Mouse (Mus musculus) granulocyte monocyte progenitor cell, adult 5-6 weeks (primary cell): ENCODE results near the gene Sfswap. TPM values are rescaled to one million over a fixed set of nuclear protein-coding genes. Genes with fewer than 3 reads are reported as not detected.
A peak's percentile ranks its signal among the peaks of the same experiment; 100 is the strongest.
"Not testable (repeated sequence)": the region's sequence is repeated elsewhere in the genome, so short reads cannot be mapped to it uniquely, and the experiment has no call there.

Source experiments
- ATAC-seq: replicated peaks from 2 replicates; pipeline ENCODE4 v1.8.0; 2016; ENCODE audit warnings: mild to moderate bottlenecking, moderate TSS enrichment, inconsistent platforms; ENCODE audit not compliant: poor library complexity, severe bottlenecking
- total RNA-seq, 2 experiments: library from RNA; stranded (forward) in 1 of 2; stranded (reverse) in 1 of 2; fragments of 200-712, 200-1000 nt in 1 of 2; fragments of >200 nt in 1 of 2; fragmentation: Nextera tagmentation in 1 of 2; gene quantifications; 2 replicates each; pipeline ENCODE4 v1.2.3; 2014 to 2017

The Sfswap gene
- total RNA-seq, 2 experiments from 2014 or later: 72.7 to 87.2 TPM

GRCm38 (mm10) chr5:129583761-129584582 lies 83.0 kb downstream of the Sfswap start, which contains the start of gene Mmp17:
Mmp17 (plus strand) TSS chr5:129584169.
- ATAC-seq: peak; percentile 72

GRCm38 (mm10) chr5:129584583-129585541 lies 83.8 kb downstream of the Sfswap start:
- no peak for ATAC-seq

- peak; percentile 72 for ATAC-seq
Measured at GRCm38 (mm10) chr5:129586016-129586415, 85.0 kb downstream of the Sfswap start.

GRCm38 (mm10) chr5:129586471-129586870 lies 85.5 kb downstream of the Sfswap start:
- ATAC-seq: peak; percentile 5; the same call in 1 of the 2 replicates

- no peak for ATAC-seq
Measured at GRCm38 (mm10) chr5:129590915-129591314, 89.9 kb downstream of the Sfswap start.

GRCm38 (mm10) chr5:129594116-129595114 lies 93.4 kb downstream of the Sfswap start:
- ATAC-seq: peak; percentile 89

GRCm38 (mm10) chr5:129602071-129602487 lies 101.1 kb downstream of the Sfswap start:
- peak; percentile 49; the same call in 1 of the 2 replicates for ATAC-seq

- no peak for ATAC-seq
Measured at GRCm38 (mm10) chr5:129607476-129607875, 106.5 kb downstream of the Sfswap start.

GRCm38 (mm10) chr5:129611060-129611459 lies 110.0 kb downstream of the Sfswap start:
- ATAC-seq: peak; percentile 88

- not testable (repeated sequence) for ATAC-seq
Measured at GRCm38 (mm10) chr5:129620600-129620999, 119.6 kb downstream of the Sfswap start.

Other genes starting within 250 kb of the Sfswap start
- not detected in 2 replicates for gene Mmp17, start 82.9 kb downstream of the Sfswap start, total RNA-seq (2014; fragmentation: Nextera tagmentation)
- 1.5 TPM in 1 of 2 replicates, not detected in the other for gene Mmp17, start 82.9 kb downstream of the Sfswap start, total RNA-seq (2017)
- 2.6 and 3.7 TPM in 2 replicates for gene Zfp11, start 168.9 kb downstream of the Sfswap start, total RNA-seq (2014; fragmentation: Nextera tagmentation)
- gene Zfp11, start 168.9 kb downstream of the Sfswap start, total RNA-seq (2017): 1.5 and 4.9 TPM in 2 replicates
- gene Sept14, start 207.3 kb downstream of the Sfswap start, total RNA-seq (2014; fragmentation: Nextera tagmentation): not detected in 2 replicates
- gene Sept14, start 207.3 kb downstream of the Sfswap start, total RNA-seq (2017): not detected in 2 replicates
- 132 and 207 TPM in 2 replicates for gene Mrps17, start 214.3 kb downstream of the Sfswap start, total RNA-seq (2014; fragmentation: Nextera tagmentation)
- 94.5 and 125 TPM in 2 replicates for gene Mrps17, start 214.3 kb downstream of the Sfswap start, total RNA-seq (2017)
- gene Nipsnap2, start 223.8 kb downstream of the Sfswap start, total RNA-seq (2014; fragmentation: Nextera tagmentation): 21.5 and 24.7 TPM in 2 replicates
- gene Nipsnap2, start 223.8 kb downstream of the Sfswap start, total RNA-seq (2017): 26.2 and 30.1 TPM in 2 replicates